Mouse (Mus musculus): ENCODE measurements around the gene Ube2s.

GRCm38 (mm10) chr7:4813105-4813791 lies 858 bp upstream of the Ube2s start:
- TF ChIP-seq ZNF384 (IDR thresholded peaks at IDR 0.05; ENCODE audit: low read depth, low read length) (no peak), ZC3H11A (IDR thresholded peaks at IDR 0.05; ENCODE audit: borderline replicate concordance, low read depth, low read length) (no peak), MAFK (IDR thresholded peaks at IDR 0.05; ENCODE audit: insufficient read depth, low read depth, low read length) (no peak), CHD2 (IDR thresholded peaks at IDR 0.05; ENCODE audit: low read depth, low read length) (no peak)
